In genomic region chr16:94201387-94201786, GRCm38 (mm10) we compare ENCODE assay signal across 24 mouse cellular contexts.
DNase-seq lines count a peak whose midpoint lies in the region; ATAC-seq and TF ChIP-seq lines count a peak whose summit lies in the region.
"Had no signal": no experiment of that assay in that cellular context is flagged by ENCODE, and none has a peak within 500 bp of the region (broad histone marks: within the 10 kb centered on the region; RNA-seq: fewer than 3 reads in every experiment).

No protein-coding gene starts in this region.

- no peak for TF ChIP-seq POLR2A in heart, adult 2 months (IDR thresholded peaks at IDR 0.05; ENCODE audit: insufficient read depth, low read depth, low read length)

- no peaks in the 10 kb centered on the region for H3K27me3 ChIP-seq in intestine, embryonic 14.5 days (replicated peaks; ENCODE audit: control insufficient read depth, insufficient read depth, low read length)
- no peaks in the 10 kb centered on the region for H3K27me3 ChIP-seq in intestine, postnatal 0 days (replicated peaks; ENCODE audit: control insufficient read depth, insufficient read depth, low read length)
- H3K27me3 ChIP-seq in midbrain, embryonic 10.5 days (ENCODE audit: low read depth, poor library complexity, severe bottlenecking): peaks cover 52% of the 10 kb centered on the region
- H3K27me3 ChIP-seq in midbrain, embryonic 14.5 days (ENCODE audit: control insufficient read depth, insufficient read depth, low read length): peaks cover 6% of the 10 kb centered on the region; the same call in 1 of the 2 replicates
- H3K27me3 ChIP-seq in intestine, embryonic 15.5 days (replicated peaks): no peaks in the 10 kb centered on the region
- H3K27me3 ChIP-seq in stomach, postnatal 0 days (ENCODE audit: control insufficient read depth, insufficient read depth, low read length): no peaks in the 10 kb centered on the region
- H3K27me3 ChIP-seq in heart, adult 2 months (ENCODE audit: control insufficient read depth, insufficient read depth, low read length): no peaks in the 10 kb centered on the region
- H3K27me3 ChIP-seq: forebrain, embryonic 15.5 days; Patski had no signal

- 51% methylated on average over 5 of the region's 5 CpGs for WGBS in intestine, embryonic 14.5 days
- 31% methylated on average over 5 of the region's 5 CpGs for whole genome bisulfite sequencing in intestine, postnatal 0 days
- 66% methylated on average over 5 of the region's 5 CpGs for WGBS in midbrain, embryonic 10.5 days
- 64% methylated on average over 5 of the region's 5 CpGs for WGBS in midbrain, embryonic 14.5 days
- 45% methylated on average over 5 of the region's 5 CpGs for WGBS in intestine, embryonic 15.5 days
- WGBS in stomach, postnatal 0 days: 56% methylated on average over 5 of the region's 5 CpGs
- WGBS in heart, adult 2 months: 74% methylated on average over 5 of the region's 5 CpGs

- intact Hi-C loops in heart, adult 2 months (cut with DNase I): no loop called here

- H3K27ac ChIP-seq in intestine, embryonic 14.5 days (ENCODE audit: low read depth): no peak overlapping the region
- H3K27ac ChIP-seq in intestine, postnatal 0 days (ENCODE audit: low read depth, low read length): no peak overlapping the region
- H3K27ac ChIP-seq in midbrain, embryonic 10.5 days (replicated peaks): peak overlapping the region; percentile 39; the same call in 1 of the 2 replicates
- H3K27ac ChIP-seq in midbrain, embryonic 14.5 days (replicated peaks; ENCODE audit: low read depth, low read length): no peak overlapping the region
- H3K27ac ChIP-seq in intestine, embryonic 15.5 days: no peak overlapping the region
- no peak overlapping the region for H3K27ac ChIP-seq in stomach, postnatal 0 days (replicated peaks)
- no peak overlapping the region for H3K27ac ChIP-seq in heart, adult 2 months
- H3K27ac ChIP-seq: embryonic facial prominence, embryonic 10.5 days; embryonic facial prominence, embryonic 12.5 days; forebrain, embryonic 12.5 days; forebrain, embryonic 15.5 days had no signal

- DNase-seq in intestine, embryonic 14.5 days (ENCODE audit: low spot score): no peak
- DNase-seq in midbrain, embryonic 10.5 days (ENCODE audit: low spot score): no peak
- no peak for DNase-seq in midbrain, embryonic 14.5 days
- DNase-seq in stomach, postnatal 0 days (ENCODE audit: low spot score): no peak
- DNase-seq in heart, adult 2 months: no peak
- DNase-seq in layer of hippocampus, adult 9-11 months: no peak
- DNase-seq: adrenal gland, adult 8-10 months; adrenal gland, postnatal 14 days; adrenal gland, postnatal 36 days; cerebellum, adult 11-12 months; cerebellum, adult 2 months; cerebellum, adult 9-10 months; cerebellum, postnatal 10 days; cerebellum, postnatal 25 days; forebrain, postnatal 0 days had no signal

- peak; percentile 44; the same call in 1 of the 2 replicates for ATAC-seq in intestine, embryonic 14.5 days (replicated peaks; ENCODE audit: low FRiP score, low TSS enrichment, low read depth)
- no peak for ATAC-seq in intestine, postnatal 0 days
- no peak for ATAC-seq in midbrain, embryonic 14.5 days (ENCODE audit: low FRiP score, low TSS enrichment)
- ATAC-seq in intestine, embryonic 15.5 days: peak; percentile 39; the same call in 1 of the 2 replicates
- peak; percentile 67 for ATAC-seq in stomach, postnatal 0 days (ENCODE audit: low FRiP score, low TSS enrichment)
- ATAC-seq: activated CD4-positive, CD25-positive, alpha-beta regulatory T cell, adult 4 months; forebrain, embryonic 15.5 days; forebrain, postnatal 0 days; Patski had no signal

- H3K4me1 ChIP-seq in intestine, embryonic 14.5 days (replicated peaks; ENCODE audit: control insufficient read depth, insufficient read depth, low read length): no peaks in the 10 kb centered on the region
- no peaks in the 10 kb centered on the region for H3K4me1 ChIP-seq in intestine, postnatal 0 days (replicated peaks; ENCODE audit: control insufficient read depth, insufficient read depth, low read length)
- H3K4me1 ChIP-seq in midbrain, embryonic 10.5 days: peaks cover 28% of the 10 kb centered on the region
- H3K4me1 ChIP-seq in midbrain, embryonic 14.5 days (ENCODE audit: control insufficient read depth, insufficient read depth, low read length): no peaks in the 10 kb centered on the region
- 0 out of 2 replicates have a peak, but pooled peaks cover 4% of the 10 kb centered on the region for H3K4me1 ChIP-seq in intestine, embryonic 15.5 days (replicated peaks)
- no peaks in the 10 kb centered on the region; the same call in 1 of the 2 replicates for H3K4me1 ChIP-seq in stomach, postnatal 0 days (replicated peaks; ENCODE audit: control insufficient read depth, insufficient read depth)
- H3K4me1 ChIP-seq in heart, adult 2 months (ENCODE audit: control insufficient read depth, insufficient read depth, low read length): no peaks in the 10 kb centered on the region
- H3K4me1 ChIP-seq: forebrain, embryonic 15.5 days had no signal

- no peak for TF ChIP-seq CTCF in intestine, postnatal 0 days (IDR thresholded peaks at IDR 0.05; ENCODE audit: low read depth)
- TF ChIP-seq CTCF in stomach, postnatal 0 days (IDR thresholded peaks at IDR 0.05; ENCODE audit: low read depth): no peak
- no peak for TF ChIP-seq CTCF in heart, adult 2 months (IDR thresholded peaks at IDR 0.05)

- H3K4me3 ChIP-seq in intestine, embryonic 14.5 days (ENCODE audit: low read depth, low read length): no peak overlapping the region
- no peak overlapping the region for H3K4me3 ChIP-seq in intestine, postnatal 0 days (ENCODE audit: low read depth, low read length)
- no peak overlapping the region for H3K4me3 ChIP-seq in midbrain, embryonic 10.5 days
- H3K4me3 ChIP-seq in midbrain, embryonic 14.5 days (replicated peaks; ENCODE audit: low read depth, low read length): no peak overlapping the region
- no peak overlapping the region for H3K4me3 ChIP-seq in intestine, embryonic 15.5 days (replicated peaks)
- H3K4me3 ChIP-seq in stomach, postnatal 0 days (ENCODE audit: low read depth, low read length): no peak overlapping the region
- no peak overlapping the region for H3K4me3 ChIP-seq in heart, adult 2 months
- H3K4me3 ChIP-seq: embryonic facial prominence, embryonic 10.5 days; embryonic facial prominence, embryonic 12.5 days; forebrain, embryonic 12.5 days; forebrain, embryonic 15.5 days had no signal

- TF ChIP-seq EP300 in stomach, postnatal 0 days (optimal IDR thresholded peaks at IDR 0.05): no peak
- TF ChIP-seq EP300 in heart, adult 2 months (IDR thresholded peaks at IDR 0.05; ENCODE audit: insufficient read depth, low read depth, low read length): no peak

- no peak overlapping the region for H3K9ac ChIP-seq in intestine, embryonic 14.5 days (ENCODE audit: low read length)
- no peak overlapping the region for H3K9ac ChIP-seq in intestine, postnatal 0 days (ENCODE audit: low read depth, low read length)
- no peak overlapping the region for H3K9ac ChIP-seq in midbrain, embryonic 14.5 days (replicated peaks; ENCODE audit: low read length)
- H3K9ac ChIP-seq in intestine, embryonic 15.5 days: no peak overlapping the region
- H3K9ac ChIP-seq in stomach, postnatal 0 days (ENCODE audit: low read length): no peak overlapping the region
- no peak overlapping the region for H3K9ac ChIP-seq in heart, adult 2 months (ENCODE audit: low read depth, low read length)
- H3K9ac ChIP-seq: embryonic facial prominence, embryonic 12.5 days; forebrain, embryonic 12.5 days; forebrain, embryonic 15.5 days; forebrain, postnatal 0 days had no signal

- H3K4me2 ChIP-seq in intestine, embryonic 14.5 days (ENCODE audit: low read length): no peak overlapping the region
- no peak overlapping the region for H3K4me2 ChIP-seq in intestine, postnatal 0 days (replicated peaks; ENCODE audit: low read depth)
- H3K4me2 ChIP-seq in midbrain, embryonic 14.5 days (ENCODE audit: low read length): no peak overlapping the region
- no peak overlapping the region for H3K4me2 ChIP-seq in intestine, embryonic 15.5 days (replicated peaks)
- no peak overlapping the region for H3K4me2 ChIP-seq in stomach, postnatal 0 days (replicated peaks; ENCODE audit: low read depth)
- H3K4me2 ChIP-seq: embryonic facial prominence, embryonic 12.5 days; forebrain, embryonic 12.5 days; forebrain, embryonic 15.5 days had no signal

- H3K9me3 ChIP-seq in intestine, embryonic 14.5 days (ENCODE audit: control insufficient read depth, low read length): no peaks in the 10 kb centered on the region
- no peaks in the 10 kb centered on the region for H3K9me3 ChIP-seq in intestine, postnatal 0 days (ENCODE audit: control insufficient read depth)
- no peaks in the 10 kb centered on the region for H3K9me3 ChIP-seq in midbrain, embryonic 10.5 days (replicated peaks)
- no peaks in the 10 kb centered on the region for H3K9me3 ChIP-seq in midbrain, embryonic 14.5 days (ENCODE audit: control insufficient read depth, low read length)
- H3K9me3 ChIP-seq in intestine, embryonic 15.5 days: no peaks in the 10 kb centered on the region
- no peaks in the 10 kb centered on the region for H3K9me3 ChIP-seq in stomach, postnatal 0 days (ENCODE audit: control insufficient read depth, low read length)
- H3K9me3 ChIP-seq: embryonic facial prominence, embryonic 10.5 days; embryonic facial prominence, embryonic 12.5 days; forebrain, embryonic 12.5 days; forebrain, embryonic 15.5 days; G1E had no signal

- no peaks in the 10 kb centered on the region for H3K79me2 ChIP-seq in heart, adult 2 months (replicated peaks; ENCODE audit: control insufficient read depth, insufficient read depth, low read length)

- no peaks in the 10 kb centered on the region for H3K36me3 ChIP-seq in intestine, embryonic 14.5 days (ENCODE audit: control insufficient read depth, insufficient read depth, low read length)
- H3K36me3 ChIP-seq in intestine, postnatal 0 days (ENCODE audit: control insufficient read depth, insufficient read depth): no peaks in the 10 kb centered on the region
- H3K36me3 ChIP-seq in midbrain, embryonic 10.5 days: no peaks in the 10 kb centered on the region
- H3K36me3 ChIP-seq in midbrain, embryonic 14.5 days (ENCODE audit: control insufficient read depth, insufficient read depth, low read length): no peaks in the 10 kb centered on the region
- no peaks in the 10 kb centered on the region for H3K36me3 ChIP-seq in intestine, embryonic 15.5 days
- no peaks in the 10 kb centered on the region for H3K36me3 ChIP-seq in stomach, postnatal 0 days (ENCODE audit: control insufficient read depth, insufficient read depth, low read length)
- no peaks in the 10 kb centered on the region for H3K36me3 ChIP-seq in heart, adult 2 months (ENCODE audit: control insufficient read depth, insufficient read depth, low read length)
- H3K36me3 ChIP-seq: embryonic facial prominence, embryonic 10.5 days; embryonic facial prominence, embryonic 12.5 days; forebrain, embryonic 12.5 days; forebrain, embryonic 15.5 days; G1E had no signal

Comparison
In these comparisons a context has a peak if more than half of its experiments do, and no peak if none do; other contexts are left out.
1. ATAC-seq: peak in intestine, embryonic 14.5 days (single experiment), intestine, embryonic 15.5 days (single experiment) and stomach, postnatal 0 days (single experiment); none in intestine, postnatal 0 days (single experiment) and midbrain, embryonic 14.5 days (single experiment).